Mouse (Mus musculus) liver, embryonic 14.5 days (tissue): ENCODE results near the gene Cntnap5c. TPM values are rescaled to one million over a fixed set of nuclear protein-coding genes. Genes with fewer than 3 reads are reported as not detected.

Source experiments
- ATAC-seq: fragments of 200-750 bp; cut with Nextera tagmentation; 2 replicates; pipeline ENCODE4 v1.8.0; 2017; ENCODE audit warnings: moderate number of reproducible peaks, mild to moderate bottlenecking, moderate library complexity; ENCODE audit not compliant: insufficient read depth
- DNase-seq, 3 experiments: peaks; one replicate each; pipeline ENCODE4 v3.0.0-alpha.2; 2012 to 2013; ENCODE audit warnings: low read depth in 3 of 3, low spot score in 3 of 3
- H3K27ac ChIP-seq: fragments of 300-500 bp; sonication (generic); 2 replicates; pipeline ENCODE4 v1.5.1; 2014; ENCODE audit warnings: moderate library complexity, mild to moderate bottlenecking, control low read depth, inconsistent platforms
- H3K27me3 ChIP-seq: fragments of 300-500 bp; sonication (generic); 2 replicates; pipeline ENCODE4 v1.6.1; 2014; ENCODE audit warnings: mild to moderate bottlenecking, low read length, moderate library complexity; ENCODE audit not compliant: control insufficient read depth, insufficient read depth
- H3K36me3 ChIP-seq: fragments of 300-500 bp; sonication (generic); replicated peaks from 2 replicates; pipeline ENCODE4 v1.6.1; 2014; ENCODE audit warnings: low read depth; ENCODE audit not compliant: control insufficient read depth, insufficient read depth
- H3K4me1 ChIP-seq, 2 experiments: fragments of 200-500 bp in 1 of 2; fragments of 300-500 bp in 1 of 2; sonication (generic) in 1 of 2; replicated peaks; 2 replicates each; pipeline ENCODE4 v1.6.1; 2012 to 2014; ENCODE audit warnings: antibody characterized with exemption in 1 of 2, inconsistent platforms in 1 of 2, low read length in 1 of 2; ENCODE audit not compliant: control insufficient read depth in 2 of 2, insufficient read depth in 2 of 2
- H3K4me2 ChIP-seq: fragments of 300-500 bp; sonication (generic); 2 replicates; pipeline ENCODE4 v1.6.1; 2014; ENCODE audit warnings: low read depth, mild to moderate bottlenecking, control low read depth, moderate library complexity
- H3K4me3 ChIP-seq, 2 experiments: fragments of 200-500 bp in 1 of 2; fragments of 300-500 bp in 1 of 2; sonication (generic) in 1 of 2; 2 replicates each; pipeline ENCODE4 v1.5.1; 2012 to 2014; ENCODE audit warnings: low read depth in 2 of 2, low read length in 2 of 2, mild to moderate bottlenecking in 2 of 2, control low read depth in 1 of 2, inconsistent platforms in 1 of 2, moderate library complexity in 1 of 2; ENCODE audit not compliant: insufficient read depth in 1 of 2
- H3K9ac ChIP-seq: fragments of 300-500 bp; sonication (generic); replicated peaks from 2 replicates; pipeline ENCODE4 v1.6.1; 2014; ENCODE audit warnings: mild to moderate bottlenecking, control low read depth, moderate library complexity
- H3K9me3 ChIP-seq: fragments of 300-500 bp; sonication (generic); 2 replicates; pipeline ENCODE4 v1.6.1; 2016; ENCODE audit warnings: low read length, mixed read lengths; ENCODE audit not compliant: control insufficient read depth
- CTCF ChIP-seq: IDR thresholded peaks from 2 replicates; pipeline ENCODE4 v1.5.1; 2016; ENCODE audit warnings: antibody characterized with exemption, low read depth, control low read depth
- EP300 ChIP-seq: IDR thresholded peaks from 2 replicates; pipeline ENCODE4 v1.6.1; 2016; ENCODE audit warnings: antibody characterized with exemption, low read depth
- WGBS: fragments of 180-500 bp; shearing (Covaris S2); extraction: QIAGEN DNeasy Blood & Tissue Kit; methylation state at CpG from one replicate; pipeline ENCODE4 v1.1.7; 2014; ENCODE audit not compliant: insufficient replicate concordance; 5-methylcytosine and 5-hydroxymethylcytosine counted together
- polyA plus RNA-seq, 2 experiments: library from polyadenylated mRNA; depleted of rRNA in 1 of 2; stranded (reverse) in 1 of 2; unstranded in 1 of 2; fragments of >200 nt; fragmentation: Nextera tagmentation in 1 of 2; extraction: Ambion mirVana in 1 of 2; gene quantifications; 2 replicates each; pipeline versions ENCODE4 v1.2.1 to v1.2.3; 2012 to 2014

Cntnap5c gene
- polyA plus RNA-seq, 2 experiments: not detected

DNA sequence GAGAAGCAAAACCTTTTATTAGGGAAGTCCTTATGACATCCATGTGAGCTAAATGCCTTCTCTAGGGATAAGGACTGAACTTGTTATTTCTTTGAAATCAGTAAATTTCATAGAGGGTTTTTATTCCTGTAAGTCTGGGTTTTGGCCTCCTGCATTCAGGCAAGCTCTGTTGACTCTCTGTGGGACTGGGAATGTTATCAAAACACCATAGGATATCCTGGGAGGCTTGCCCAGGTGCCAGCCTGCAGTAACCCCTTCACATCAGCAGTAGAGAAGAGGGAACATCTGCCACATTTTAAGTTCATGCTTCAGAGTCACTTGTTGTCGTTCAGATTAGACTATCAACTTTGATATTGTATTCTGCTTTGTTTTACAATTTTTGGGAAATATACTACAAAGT lies 639.4 kb downstream of the Cntnap5c start:
- Histone ChIP-seq H3K4me1 (no peaks in the 10 kb centered on the region), H3K27me3 (no peaks in the 10 kb centered on the region), H3K4me3 (no peak overlapping the region), H3K9me3 (no peaks in the 10 kb centered on the region), H3K27ac (no peak overlapping the region), H3K4me2 (no peak overlapping the region), H3K9ac (no peak overlapping the region), H3K36me3 (no peaks in the 10 kb centered on the region)
- TF ChIP-seq EP300 (no peak), CTCF (no peak)
- no peak for DNase-seq
- ATAC-seq: no peak
- WGBS: 45% methylated on average over 1 of the region's 1 CpGs

DNA sequence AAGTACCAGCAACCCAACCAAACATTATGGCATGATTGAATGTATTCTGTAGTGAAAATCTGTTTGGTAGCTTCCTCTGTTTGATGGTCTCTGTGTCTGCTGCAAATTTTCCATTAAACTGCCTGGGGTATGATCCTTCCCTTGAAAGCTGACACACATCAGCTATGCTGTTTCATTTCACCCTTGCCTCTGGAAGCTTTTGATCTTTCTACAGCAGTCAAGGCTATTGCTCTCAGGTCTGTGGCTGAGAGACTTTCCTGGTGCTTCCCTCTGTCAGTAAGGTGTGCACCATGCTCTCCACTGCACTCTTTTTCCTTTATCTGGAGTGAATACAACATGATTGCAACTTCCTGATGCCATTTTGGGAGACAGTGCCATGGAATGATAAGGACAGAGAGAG lies 668.1 kb downstream of the Cntnap5c start:
- no peaks in the 10 kb centered on the region for H3K4me1 ChIP-seq
- H3K27ac ChIP-seq: no peak overlapping the region
- no peaks in the 10 kb centered on the region for H3K36me3 ChIP-seq
- H3K4me3 ChIP-seq: no peak overlapping the region
- TF ChIP-seq EP300: no peak
- TF ChIP-seq CTCF: no peak
- no peak overlapping the region for H3K4me2 ChIP-seq
- no peak for DNase-seq
- H3K9ac ChIP-seq: no peak overlapping the region
- no peaks in the 10 kb centered on the region; the same call in 1 of the 2 replicates for H3K9me3 ChIP-seq
- no peaks in the 10 kb centered on the region for H3K27me3 ChIP-seq
- ATAC-seq: no peak

Other genes with a start within 250 kb of the Cntnap5c start
- gene Vmn2r120, start 224.1 kb upstream of the Cntnap5c start, polyA plus RNA-seq (2012; rRNA removed): not detected in 2 replicates
- gene Vmn2r120, start 224.1 kb upstream of the Cntnap5c start, polyA plus RNA-seq (2014; fragmentation: Nextera tagmentation; extraction: Ambion mirVana): not detected in 2 replicates
- not detected in 2 replicates for gene Gm21834, start 27.4 kb upstream of the Cntnap5c start, polyA plus RNA-seq (2012; rRNA removed)
- gene Gm21834, start 27.4 kb upstream of the Cntnap5c start, polyA plus RNA-seq (2014; fragmentation: Nextera tagmentation; extraction: Ambion mirVana): not detected in 2 replicates